Mouse (Mus musculus) brain, embryonic 14.5 days (tissue): ENCODE measurements around the gene Zfp39.

Source experiments
- CTCF ChIP-seq: fragments of 200-500 bp; IDR thresholded peaks from 2 replicates; pipeline ENCODE4 v1.5.1; 2012; ENCODE audit warnings: inconsistent platforms, mild to moderate bottlenecking, moderate library complexity, borderline replicate concordance; ENCODE audit not compliant: insufficient read depth, insufficient read length; ENCODE audit errors: extremely low read depth
- POLR2A ChIP-seq: fragments of 200-500 bp; IDR thresholded peaks from 2 replicates; pipeline ENCODE4 v1.6.1; 2012; ENCODE audit warnings: mild to moderate bottlenecking, inconsistent platforms, borderline replicate concordance; ENCODE audit not compliant: poor library complexity, insufficient read depth, insufficient read length, severe bottlenecking; ENCODE audit errors: extremely low read depth

GRCm38 (mm10) chr11:58849731-58850130 is 54.3 kb downstream of the Zfp39 start:
- TF ChIP-seq CTCF (no peak), POLR2A (no peak)
